Mouse (Mus musculus) gastrocnemius, adult 18-20 months (tissue): ENCODE data around the gene Abca8b. TPM values are rescaled to one million over a fixed set of nuclear protein-coding genes. Genes with fewer than 3 reads are reported as not detected.

Experiments
- DNase-seq: peaks from one replicate; pipeline ENCODE4 v3.0.0; 2021; ENCODE audit warnings: low spot score
- total RNA-seq, 2 experiments: library from RNA; stranded (reverse); gene quantifications; 2 replicates each; pipeline ENCODE4 v1.2.3; 2021

Abca8b gene
- total RNA-seq, 2 experiments from 2014 or later = 13.6 to 22.5 TPM

DNA sequence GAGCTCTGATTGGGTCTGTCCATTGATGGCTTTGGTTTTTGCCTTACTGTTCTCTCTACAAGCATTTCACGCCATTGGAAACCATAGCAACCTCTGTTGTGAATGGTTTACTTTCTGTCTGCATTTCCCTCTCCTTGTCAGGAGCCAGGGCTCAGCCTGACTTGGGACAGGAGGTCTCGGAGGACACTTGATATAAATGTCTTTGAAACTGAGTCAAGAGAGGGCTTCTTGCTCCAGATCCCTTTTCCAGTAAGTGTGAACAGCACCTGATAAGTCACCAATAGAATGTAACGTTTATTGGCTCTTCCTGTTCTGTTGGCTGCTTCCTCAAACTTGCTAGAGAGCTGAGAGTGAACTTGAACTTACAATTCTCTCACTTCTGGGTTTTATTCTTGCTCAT is 111.5 kb downstream of the Abca8b start:
- DNase-seq = no peak

Other genes with a start within 250 kb of the Abca8b start
- gene 1700012B07Rik, start 167.8 kb downstream of the Abca8b start, total RNA-seq = not detected
- gene Abca8a, start 100.1 kb upstream of the Abca8b start, total RNA-seq = 10 to 100 TPM; 29.0 to 38.6 TPM
- gene Abca9, start 172.4 kb upstream of the Abca8b start, total RNA-seq = 10 to 100 TPM in 1 of 2 experiments, 1 to 10 TPM in 1; 8.4 to 12.9 TPM